Mouse (Mus musculus) G1E-ER4 (cell line): Measurements from ENCODE around the gene Spata20. TPM values are rescaled to one million over a fixed set of nuclear protein-coding genes. Genes with fewer than 3 reads are reported as not detected.

Source experiments
- GATA1 ChIP-seq: IDR thresholded peaks from one replicate; pipeline ENCODE4 v1.8.0; 2012; ENCODE audit warnings: low read length, inconsistent platforms
- polyA plus RNA-seq: library from polyadenylated mRNA; stranded (reverse); fragments of >175 nt; gene quantifications from 2 replicates; pipeline ENCODE4 v1.2.3, GENCODE M21; 2012

Gene Spata20
- not detected in 2 replicates for polyA plus RNA-seq

- TF ChIP-seq GATA1 = no peak
Measured at GRCm38 (mm10) chr11:94486001-94486400, at the start of gene Spata20. Spata20 (minus strand) TSS chr11:94486179.

- no peak for TF ChIP-seq GATA1
Measured at GRCm38 (mm10) chr11:94533171-94533570, 47.2 kb upstream of the Spata20 start.

- no peak for TF ChIP-seq GATA1
Measured at GRCm38 (mm10) chr11:94528879-94529278, 42.9 kb upstream of the Spata20 start.

- no peak for TF ChIP-seq GATA1
Measured at GRCm38 (mm10) chr11:94526171-94526879, 40.3 kb upstream of the Spata20 start.

GRCm38 (mm10) chr11:94521219-94521843, 35.4 kb upstream of the Spata20 start, which contains the start of gene Mycbpap:
Mycbpap (minus strand) TSS chr11:94521742.
- TF ChIP-seq GATA1 = no peak

GRCm38 (mm10) chr11:94513452-94513851, 27.5 kb upstream of the Spata20 start:
- no peak for TF ChIP-seq GATA1

- no peak for TF ChIP-seq GATA1
Measured at GRCm38 (mm10) chr11:94508976-94509375, 23.0 kb upstream of the Spata20 start.

- TF ChIP-seq GATA1 = no peak
Measured at GRCm38 (mm10) chr11:94501482-94501881, 15.5 kb upstream of the Spata20 start.

- TF ChIP-seq GATA1 = no peak
Measured at GRCm38 (mm10) chr11:94500362-94500761, 14.4 kb upstream of the Spata20 start.

GRCm38 (mm10) chr11:94499661-94500152, 13.7 kb upstream of the Spata20 start, which contains the start of gene Epn3:
Epn3 (minus strand) TSS chr11:94499974.
- TF ChIP-seq GATA1 = no peak

- TF ChIP-seq GATA1 = no peak
Measured at GRCm38 (mm10) chr11:94499035-94499434, 13.1 kb upstream of the Spata20 start.

- TF ChIP-seq GATA1 = no peak
Measured at GRCm38 (mm10) chr11:94498093-94498996, 12.4 kb upstream of the Spata20 start.

- TF ChIP-seq GATA1 = no peak
Measured at GRCm38 (mm10) chr11:94495415-94495814, 9.4 kb upstream of the Spata20 start.

- no peak for TF ChIP-seq GATA1
Measured at GRCm38 (mm10) chr11:94491749-94492099, 5.7 kb upstream of the Spata20 start.

- no peak for TF ChIP-seq GATA1
Measured at GRCm38 (mm10) chr11:94491035-94491748, 5.2 kb upstream of the Spata20 start.
